Mouse (Mus musculus): ENCODE results near the gene Fancd2. TPM values are rescaled to one million over a fixed set of nuclear protein-coding genes. Genes with fewer than 3 reads are reported as not detected.

The Fancd2 gene
- polyA plus RNA-seq, 1 experiment from 2014 or later, result 19.1 TPM

GRCm38 (mm10) chr6:113597945-113598344, 66.5 kb downstream of the Fancd2 start:
- no peak for ATAC-seq (replicated peaks; ENCODE audit: low FRiP score)
- Histone ChIP-seq H3K4me3 (ENCODE audit: low read depth, low read length) (no peak overlapping the region), H3K9me3 (ENCODE audit: control insufficient read depth, low read length) (no peaks in the 10 kb centered on the region), H3K36me3 (ENCODE audit: control insufficient read depth, insufficient read depth, low read length) (peaks cover 2% of the 10 kb centered on the region; the same call in 1 of the 2 replicates), H3K4me1 (replicated peaks; ENCODE audit: control insufficient read depth, insufficient read depth, low read length) (no peaks in the 10 kb centered on the region), H3K27ac (ENCODE audit: low read depth, low read length) (no peak overlapping the region), H3K9ac (ENCODE audit: low read depth, low read length) (no peak overlapping the region), H3K4me2 (no peak overlapping the region), H3K27me3 (replicated peaks; ENCODE audit: control insufficient read depth, insufficient read depth, low read length) (no peaks in the 10 kb centered on the region)
- DNase-seq (ENCODE audit: low spot score), result no peak
- WGBS, result 86% methylated on average over 4 of the region's 4 CpGs

GRCm38 (mm10) chr6:113599833-113600232, 68.4 kb downstream of the Fancd2 start:
- Histone ChIP-seq H3K4me1 (replicated peaks; ENCODE audit: control insufficient read depth, insufficient read depth, low read length) (no peaks in the 10 kb centered on the region), H3K27me3 (replicated peaks; ENCODE audit: control insufficient read depth, insufficient read depth, low read length) (no peaks in the 10 kb centered on the region), H3K27ac (ENCODE audit: low read depth, low read length) (no peak overlapping the region), H3K36me3 (ENCODE audit: control insufficient read depth, insufficient read depth, low read length) (0 out of 2 replicates have a peak, but pooled peaks cover 2% of the 10 kb centered on the region), H3K9me3 (ENCODE audit: control insufficient read depth, low read length) (no peaks in the 10 kb centered on the region), H3K9ac (ENCODE audit: low read depth, low read length) (no peak overlapping the region), H3K4me2 (no peak overlapping the region), H3K4me3 (ENCODE audit: low read depth, low read length) (no peak overlapping the region)
- DNase-seq (ENCODE audit: low spot score), result no peak
- no peak for ATAC-seq (replicated peaks; ENCODE audit: low FRiP score)
- 82% methylated on average over 5 of the region's 5 CpGs for WGBS

- no peak within 1 kb of the TSS for H3K9ac ChIP-seq (ENCODE audit: low read depth, low read length)
- H3K4me1 ChIP-seq (replicated peaks; ENCODE audit: control insufficient read depth, insufficient read depth, low read length), result no peaks in the 10 kb centered on the region; the same call in 1 of the 2 replicates
- ATAC-seq (replicated peaks; ENCODE audit: low FRiP score) (no peak), DNase-seq (ENCODE audit: low spot score) (no peak)
- H3K27ac ChIP-seq (ENCODE audit: low read depth, low read length), result no peak within 1 kb of the TSS
- H3K4me2 ChIP-seq, result no peak within 1 kb of the TSS
- H3K4me3 ChIP-seq (ENCODE audit: low read depth, low read length), result no peak within 1 kb of the TSS
- H3K36me3 ChIP-seq (ENCODE audit: control insufficient read depth, insufficient read depth, low read length), result 0 out of 2 replicates have a peak, but pooled peaks cover 2% of the 10 kb centered on the region
- no peaks in the 10 kb centered on the region for H3K9me3 ChIP-seq (ENCODE audit: control insufficient read depth, low read length)
- H3K27me3 ChIP-seq (replicated peaks; ENCODE audit: control insufficient read depth, insufficient read depth, low read length), result no peaks in the 10 kb centered on the region
- WGBS, result 65% methylated on average over 23 of the region's 23 CpGs
Observed at GRCm38 (mm10) chr6:113600543-113601139, 69.2 kb downstream of the Fancd2 start, which contains the start of gene Fancd2os. Gene Fancd2os (minus strand): TSS chr6:113600715.

DNA sequence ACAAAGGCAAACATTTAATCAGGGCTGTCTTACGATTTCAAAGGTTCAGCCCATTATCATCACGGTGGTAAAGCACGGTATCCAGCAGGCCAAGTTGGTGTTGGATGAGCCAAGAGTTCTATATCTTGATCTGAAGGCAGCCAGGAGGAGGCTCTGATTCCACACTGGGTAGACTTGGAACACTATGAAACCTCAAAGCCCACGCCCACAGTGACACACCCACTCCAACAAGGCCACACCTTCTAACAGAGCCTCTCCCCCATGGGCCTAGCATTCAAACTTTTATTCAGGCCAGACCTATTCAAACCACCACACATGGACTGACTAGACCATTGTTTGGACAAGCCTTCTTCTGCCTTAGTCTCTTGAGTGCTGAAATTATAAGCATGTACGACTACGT, 71.3 kb downstream of the Fancd2 start:
- ATAC-seq (replicated peaks; ENCODE audit: low FRiP score), result no peak
- no peak overlapping the region for H3K9ac ChIP-seq (ENCODE audit: low read depth, low read length)
- H3K9me3 ChIP-seq (ENCODE audit: control insufficient read depth, low read length), result no peaks in the 10 kb centered on the region
- no peak overlapping the region for H3K4me3 ChIP-seq (ENCODE audit: low read depth, low read length)
- DNase-seq (ENCODE audit: low spot score), result no peak
- no peak overlapping the region for H3K4me2 ChIP-seq
- H3K27me3 ChIP-seq (replicated peaks; ENCODE audit: control insufficient read depth, insufficient read depth, low read length), result no peaks in the 10 kb centered on the region
- peaks cover 8% of the 10 kb centered on the region for H3K4me1 ChIP-seq (replicated peaks; ENCODE audit: control insufficient read depth, insufficient read depth, low read length)
- 81% methylated on average over 6 of the region's 6 CpGs for WGBS
- no peaks in the 10 kb centered on the region; the same call in 1 of the 2 replicates for H3K36me3 ChIP-seq (ENCODE audit: control insufficient read depth, insufficient read depth, low read length)
- H3K27ac ChIP-seq (ENCODE audit: low read depth, low read length), result no peak overlapping the region

DNA sequence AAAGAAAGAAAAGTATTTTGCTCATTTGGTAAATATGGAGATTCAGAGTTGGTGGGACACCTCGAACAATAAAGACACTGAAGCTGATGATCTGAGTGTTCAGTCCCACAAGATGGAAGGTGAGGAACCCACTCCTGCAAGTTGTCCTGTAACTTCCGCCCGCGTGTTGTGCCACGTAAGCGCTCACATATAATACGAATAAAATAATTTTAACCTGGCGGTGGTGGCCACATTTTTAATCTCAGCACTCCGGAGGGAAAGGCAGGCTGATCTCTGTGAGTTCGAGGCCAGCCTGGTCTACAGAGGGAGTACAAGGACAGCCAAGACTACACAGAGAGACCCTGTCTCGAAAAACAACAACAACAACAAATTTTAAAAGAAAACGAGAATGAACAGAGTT, 72.5 kb downstream of the Fancd2 start:
- ATAC-seq (replicated peaks; ENCODE audit: low FRiP score), result peak; percentile 22
- H3K9ac ChIP-seq (ENCODE audit: low read depth, low read length), result peak overlapping the region; percentile 90
- H3K9me3 ChIP-seq (ENCODE audit: control insufficient read depth, low read length), result no peaks in the 10 kb centered on the region
- peaks cover 8% of the 10 kb centered on the region for H3K4me1 ChIP-seq (replicated peaks; ENCODE audit: control insufficient read depth, insufficient read depth, low read length)
- H3K4me3 ChIP-seq (ENCODE audit: low read depth, low read length), result peak overlapping the region; percentile 91
- no peak for DNase-seq (ENCODE audit: low spot score)
- H3K36me3 ChIP-seq (ENCODE audit: control insufficient read depth, insufficient read depth, low read length), result no peaks in the 10 kb centered on the region; the same call in 1 of the 2 replicates
- H3K4me2 ChIP-seq, result peak overlapping the region; percentile 70
- peak overlapping the region; percentile 70; the same call in 1 of the 2 replicates for H3K27ac ChIP-seq (ENCODE audit: low read depth, low read length)
- H3K27me3 ChIP-seq (replicated peaks; ENCODE audit: control insufficient read depth, insufficient read depth, low read length), result no peaks in the 10 kb centered on the region
- WGBS, result 47% methylated on average over 12 of the region's 12 CpGs

GRCm38 (mm10) chr6:113604432-113605223, 73.1 kb downstream of the Fancd2 start, which contains the start of gene Brk1:
Gene Brk1 (plus strand): TSS chr6:113604772.
- no peaks in the 10 kb centered on the region for H3K9me3 ChIP-seq (ENCODE audit: control insufficient read depth, low read length)
- H3K4me3 ChIP-seq (ENCODE audit: low read depth, low read length), result peak within 1 kb of the TSS; percentile 91
- WGBS, result under 1% methylated on average over 65 of the region's 65 CpGs
- ATAC-seq (replicated peaks; ENCODE audit: low FRiP score) (peak; percentile 92), DNase-seq (ENCODE audit: low spot score) (peak; percentile 86)
- H3K4me2 ChIP-seq, result peak within 1 kb of the TSS; percentile 74
- H3K4me1 ChIP-seq (replicated peaks; ENCODE audit: control insufficient read depth, insufficient read depth, low read length), result peaks cover 8% of the 10 kb centered on the region
- H3K36me3 ChIP-seq (ENCODE audit: control insufficient read depth, insufficient read depth, low read length), result no peaks in the 10 kb centered on the region; the same call in 1 of the 2 replicates
- H3K27ac ChIP-seq (ENCODE audit: low read depth, low read length), result peak within 1 kb of the TSS; percentile 70
- H3K9ac ChIP-seq (ENCODE audit: low read depth, low read length), result peak within 1 kb of the TSS; percentile 90
- H3K27me3 ChIP-seq (replicated peaks; ENCODE audit: control insufficient read depth, insufficient read depth, low read length), result no peaks in the 10 kb centered on the region

DNA sequence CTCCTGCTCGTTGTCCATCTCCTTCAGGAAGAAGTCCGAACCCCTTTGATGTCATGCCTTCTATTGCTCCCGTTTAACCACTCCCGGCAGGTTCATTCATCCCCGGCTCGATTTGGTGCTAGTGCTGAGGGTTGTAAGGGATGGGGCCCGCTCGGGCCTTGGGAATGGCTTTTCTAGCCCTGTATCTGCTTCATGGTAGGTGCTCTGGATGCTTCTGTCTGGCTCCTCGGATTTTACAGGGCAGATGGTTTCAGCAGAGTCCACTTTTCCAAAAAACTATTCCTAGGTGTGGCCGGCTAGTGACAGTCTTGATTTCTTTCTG, 73.7 kb downstream of the Fancd2 start:
- Histone ChIP-seq H3K27me3 (replicated peaks; ENCODE audit: control insufficient read depth, insufficient read depth, low read length) (no peaks in the 10 kb centered on the region), H3K36me3 (ENCODE audit: control insufficient read depth, insufficient read depth, low read length) (no peaks in the 10 kb centered on the region; the same call in 1 of the 2 replicates), H3K27ac (ENCODE audit: low read depth, low read length) (peak overlapping the region; percentile 70; the same call in 1 of the 2 replicates), H3K9me3 (ENCODE audit: control insufficient read depth, low read length) (no peaks in the 10 kb centered on the region), H3K4me1 (replicated peaks; ENCODE audit: control insufficient read depth, insufficient read depth, low read length) (peaks cover 8% of the 10 kb centered on the region), H3K4me2 (peak overlapping the region; percentile 74), H3K4me3 (ENCODE audit: low read depth, low read length) (peak overlapping the region; percentile 91), H3K9ac (ENCODE audit: low read depth, low read length) (peak overlapping the region; percentile 90)
- DNase-seq (ENCODE audit: low spot score) (no peak), ATAC-seq (replicated peaks; ENCODE audit: low FRiP score) (peak; percentile 19; the same call in 1 of the 2 replicates)
- 5% methylated on average over 10 of the region's 10 CpGs for WGBS

- Histone ChIP-seq H3K9me3 (ENCODE audit: control insufficient read depth, low read length) (no peaks in the 10 kb centered on the region), H3K27me3 (replicated peaks; ENCODE audit: control insufficient read depth, insufficient read depth, low read length) (no peaks in the 10 kb centered on the region), H3K4me3 (ENCODE audit: low read depth, low read length) (no peak overlapping the region), H3K4me2 (no peak overlapping the region), H3K9ac (ENCODE audit: low read depth, low read length) (no peak overlapping the region), H3K4me1 (replicated peaks; ENCODE audit: control insufficient read depth, insufficient read depth, low read length) (peaks cover 10% of the 10 kb centered on the region), H3K27ac (ENCODE audit: low read depth, low read length) (no peak overlapping the region), H3K36me3 (ENCODE audit: control insufficient read depth, insufficient read depth, low read length) (peaks cover 1% of the 10 kb centered on the region)
- ATAC-seq (replicated peaks; ENCODE audit: low FRiP score) (no peak), DNase-seq (ENCODE audit: low spot score) (no peak)
- WGBS, result 84% methylated on average over 6 of the region's 6 CpGs
Observed at GRCm38 (mm10) chr6:113608871-113609270, 77.4 kb downstream of the Fancd2 start.

Data from liver, embryonic 11.5 days (tissue).